Mouse (Mus musculus): Measurements from ENCODE around the gene Rnf223. TPM values are rescaled to one million over a fixed set of nuclear protein-coding genes. Genes with fewer than 3 reads are reported as not detected.

The Rnf223 gene
- total and polyA plus RNA-seq, 3 experiments = 0.07 to 0.80 (median 0.21) TPM

- Histone ChIP-seq H3K9ac (ENCODE audit: insufficient read depth, low read depth) (peak overlapping the region; percentile 16; the same call in 1 of the 2 replicates), H3K4me3 (replicated peaks in 1 of 3; ENCODE audit: low read depth in 2 of 3, low read length in 2 of 3, poor library complexity in 1 of 3) (peak overlapping the region; percentile 15 to 45 (median 29)), H3K27ac (ENCODE audit: insufficient read depth, low read depth) (peak overlapping the region; percentile 14; the same call in 1 of the 2 replicates), H3K9me3 (replicated peaks; ENCODE audit: low read length) (no peaks in the 10 kb centered on the region), H3K79me2 (replicated peaks; ENCODE audit: control insufficient read depth, extremely low read depth, insufficient read depth, poor library complexity, severe bottlenecking) (no peaks in the 10 kb centered on the region), H3K4me2 (ENCODE audit: insufficient read depth, low read depth, poor library complexity, severe bottlenecking) (peak overlapping the region; percentile 47), H3K27me3 (replicated peaks) (no peaks in the 10 kb centered on the region), H3K4me1 (ENCODE audit: control insufficient read depth in 1 of 2, insufficient read depth in 2 of 2) (peaks cover 27 to 62% of the 10 kb centered on the region in 2 experiments), H3K36me3 (replicated peaks in 1 of 2; ENCODE audit: control insufficient read depth in 1 of 2, insufficient read depth in 1 of 2, low read length in 1 of 2) (no peaks in the 10 kb centered on the region)
- in situ Hi-C loops (cut with MboI; ENCODE audit: low pct_ligation_motif_present, low pct_unique_long_range_greater_than_20kb, low sequenced_read_pairs) (loop anchor here (10.0 kb wide), 1 partner anchor 133 kb away; the partner anchor contains the start of gene C1qtnf12), dilution Hi-C loops (cut with MboI; ENCODE audit: extremely low pct_ligation_motif_present, extremely low pct_unique_long_range_greater_than_20kb, low sequenced_read_pairs) (no loop called here)
- DNase-seq (ENCODE audit: extremely low read depth) = peak; percentile 65
- TF ChIP-seq MAX (IDR thresholded peaks at IDR 0.05; ENCODE audit: low read length) (peak; percentile 78), KAT2A (IDR thresholded peaks at IDR 0.05; ENCODE audit: insufficient replicate concordance, low read length) (no peak), MXI1 (IDR thresholded peaks at IDR 0.05; ENCODE audit: low read depth, low read length) (peak; percentile 82; the same call in 1 of the 2 replicates), ELF1 (IDR thresholded peaks at IDR 0.05; ENCODE audit: low read depth, low read length) (peak; percentile 41; the same call in 1 of the 2 replicates), BHLHE40 (IDR thresholded peaks at IDR 0.05; ENCODE audit: low read depth, low read length) (peak; percentile 87), NELFE (IDR thresholded peaks at IDR 0.05; ENCODE audit: low read depth, low read length) (peak; percentile 48; the same call in 1 of the 2 replicates), ETS1 (conservative IDR thresholded peaks at IDR 0.05; ENCODE audit: low read depth, low read length) (peak; percentile 86), TCF12 (IDR thresholded peaks at IDR 0.05; ENCODE audit: low read depth, low read length) (peak; percentile 78), MAZ (IDR thresholded peaks at IDR 0.05; ENCODE audit: low read depth, low read length) (no peak), EP300 (IDR thresholded peaks at IDR 0.05; ENCODE audit: low read length) (no peak), IRF4 (IDR thresholded peaks at IDR 0.05; ENCODE audit: low read depth, low read length) (peak; percentile 17; the same call in 1 of the 2 replicates), MYC (IDR thresholded peaks at IDR 0.05; ENCODE audit: low read depth, low read length) (peak; percentile 58; the same call in 1 of the 2 replicates), TBP (conservative IDR thresholded peaks at IDR 0.05; ENCODE audit: low read depth, low read length) (peak; percentile 66; the same call in 1 of the 2 replicates), POLR2A (IDR thresholded peaks at IDR 0.05; ENCODE audit: low read depth, low read length) (peak; percentile 57)
Measured at GRCm38 (mm10) chr4:156097770-156098366, 32.4 kb upstream of the Rnf223 start.

- H3K4me1 ChIP-seq (ENCODE audit: control insufficient read depth in 1 of 2, insufficient read depth in 2 of 2) = peaks cover 27 to 62% of the 10 kb centered on the region in 2 experiments
- H3K36me3 ChIP-seq (replicated peaks in 1 of 2; ENCODE audit: control insufficient read depth in 1 of 2, insufficient read depth in 1 of 2, low read length in 1 of 2) = no peaks in the 10 kb centered on the region
- TF ChIP-seq NELFE (IDR thresholded peaks at IDR 0.05; ENCODE audit: low read depth, low read length) (no peak), ELF1 (IDR thresholded peaks at IDR 0.05; ENCODE audit: low read depth, low read length) (peak; percentile 46), POLR2A (IDR thresholded peaks at IDR 0.05; ENCODE audit: low read depth, low read length) (peak; percentile 40; the same call in 1 of the 2 replicates), TCF12 (IDR thresholded peaks at IDR 0.05; ENCODE audit: low read depth, low read length) (peak; percentile 30; the same call in 1 of the 2 replicates), HCFC1 (IDR thresholded peaks at IDR 0.05; ENCODE audit: low read depth, low read length) (peak; percentile 57), IRF4 (IDR thresholded peaks at IDR 0.05; ENCODE audit: low read depth, low read length) (peak; percentile 60; the same call in 1 of the 2 replicates), ZKSCAN1 (IDR thresholded peaks at IDR 0.05; ENCODE audit: borderline replicate concordance, low read depth, low read length) (no peak)
- no peaks in the 10 kb centered on the region for H3K79me2 ChIP-seq (replicated peaks; ENCODE audit: control insufficient read depth, extremely low read depth, insufficient read depth, poor library complexity, severe bottlenecking)
- H3K4me3 ChIP-seq (replicated peaks in 1 of 3; ENCODE audit: low read depth in 2 of 3, low read length in 2 of 3, poor library complexity in 1 of 3) = no peak overlapping the region
- H3K27ac ChIP-seq (ENCODE audit: insufficient read depth, low read depth) = no peak overlapping the region
- dilution Hi-C loops (cut with MboI; ENCODE audit: extremely low pct_ligation_motif_present, extremely low pct_unique_long_range_greater_than_20kb, low sequenced_read_pairs) = no loop called here
- H3K4me2 ChIP-seq (ENCODE audit: insufficient read depth, low read depth, poor library complexity, severe bottlenecking) = no peak overlapping the region
- no peaks in the 10 kb centered on the region for H3K27me3 ChIP-seq (replicated peaks)
- DNase-seq (ENCODE audit: extremely low read depth) = no peak
- in situ Hi-C loops (cut with MboI; ENCODE audit: low pct_ligation_motif_present, low pct_unique_long_range_greater_than_20kb, low sequenced_read_pairs) = loop anchor here (10.0 kb wide), 1 partner anchor 135 kb away; the partner anchor contains the start of gene C1qtnf12
- H3K9me3 ChIP-seq (replicated peaks; ENCODE audit: low read length) = no peaks in the 10 kb centered on the region
- no peak overlapping the region for H3K9ac ChIP-seq (ENCODE audit: insufficient read depth, low read depth)
Measured at GRCm38 (mm10) chr4:156099427-156099826, 30.9 kb upstream of the Rnf223 start.
